Mouse (Mus musculus) liver, embryonic 14.5 days (tissue): ENCODE data around the gene Ptpa.

Experiments used
- CTCF ChIP-seq: IDR thresholded peaks from 2 replicates; pipeline ENCODE4 v1.5.1; 2016; ENCODE audit warnings: antibody characterized with exemption, low read depth, control low read depth
- EP300 ChIP-seq: IDR thresholded peaks from 2 replicates; pipeline ENCODE4 v1.6.1; 2016; ENCODE audit warnings: antibody characterized with exemption, low read depth

DNA sequence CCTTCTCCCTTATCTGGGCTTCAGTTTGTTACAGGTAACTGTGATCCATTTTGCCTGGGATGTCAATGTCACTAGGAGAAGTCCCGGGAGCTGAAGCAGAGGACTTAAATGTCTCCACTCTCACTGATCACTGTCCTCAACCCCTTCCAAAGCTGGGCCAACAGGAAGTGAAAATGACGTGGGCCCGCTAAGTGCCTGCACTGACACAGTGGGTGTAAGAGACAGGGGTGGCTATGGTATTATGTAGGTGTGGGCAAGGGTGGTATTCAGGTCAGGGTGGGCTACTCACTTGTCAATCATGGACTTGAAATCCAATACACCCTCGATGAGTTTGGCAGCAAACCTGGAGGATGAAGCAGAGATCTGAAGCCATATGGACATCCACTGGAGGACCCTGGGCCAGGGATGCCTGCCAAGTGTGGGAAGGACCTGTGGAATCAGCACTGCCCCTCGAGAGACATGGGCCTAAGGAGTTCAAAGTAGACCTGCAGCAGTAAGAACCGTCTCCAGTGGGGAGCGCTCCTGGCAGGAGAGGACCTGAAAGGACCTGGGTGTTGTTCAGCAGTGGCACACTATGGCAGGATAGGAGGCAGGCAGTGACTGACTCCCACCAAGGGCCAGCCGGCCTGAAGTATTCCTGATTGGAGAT is 7.3 kb upstream of the Ptpa start:
- TF ChIP-seq CTCF (no peak), EP300 (no peak)
